Mouse (Mus musculus): Measurements from ENCODE around the gene Krtap28-10. TPM values are rescaled to one million over a fixed set of nuclear protein-coding genes. Genes with fewer than 3 reads are reported as not detected.
A peak's percentile ranks its signal among the peaks of the same experiment; 100 is the strongest.

Krtap28-10 gene
- total RNA-seq (2021) = not detected
- long read RNA-seq, experiment 1 = 0 reads
- long read RNA-seq, experiment 2 = 0 reads

DNA sequence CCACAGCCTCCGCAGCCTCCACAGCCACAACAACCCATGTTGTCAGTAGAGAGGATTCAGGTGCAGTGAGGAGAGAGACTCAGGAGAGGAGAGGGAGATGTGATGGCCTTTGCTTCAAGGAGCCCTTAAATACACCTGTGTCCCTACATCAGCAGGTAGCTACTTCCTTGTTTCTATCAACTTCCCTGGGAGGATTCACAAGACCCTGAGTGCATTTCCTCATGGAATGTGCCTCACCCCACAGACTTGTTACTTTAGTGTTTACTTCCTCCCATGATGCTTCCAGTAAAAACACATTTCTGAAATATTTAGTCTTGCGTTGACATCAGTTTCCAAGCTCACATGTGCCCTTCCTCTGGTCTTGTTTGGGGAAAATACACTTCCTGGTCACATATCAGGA is at the start of gene Krtap28-10:
Gene Krtap28-10 (minus strand): TSS at position 101 of the 400 bp plus-strand sequence.
- DNase-seq = no peak

DNA sequence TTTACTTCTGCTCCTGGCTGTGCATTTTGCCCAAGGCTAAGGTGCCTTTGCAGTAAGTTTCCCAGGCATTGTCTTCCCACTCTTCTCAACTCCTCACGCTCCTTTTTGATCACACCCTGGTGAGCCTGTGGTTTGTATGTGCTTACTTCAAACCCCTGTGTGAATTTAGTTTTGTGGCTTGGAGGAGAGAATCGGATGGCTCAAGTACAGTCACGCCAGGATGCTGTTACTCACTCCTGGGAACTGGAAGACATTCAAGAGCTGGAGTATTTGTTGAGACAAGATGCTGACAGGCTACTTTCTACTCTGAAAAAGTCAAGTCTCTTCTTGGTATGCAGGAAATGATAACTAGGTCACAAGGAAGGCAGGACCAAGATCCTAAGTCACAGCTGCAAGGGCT is 49.0 kb upstream of the Krtap28-10 start:
- DNase-seq = no peak

DNA sequence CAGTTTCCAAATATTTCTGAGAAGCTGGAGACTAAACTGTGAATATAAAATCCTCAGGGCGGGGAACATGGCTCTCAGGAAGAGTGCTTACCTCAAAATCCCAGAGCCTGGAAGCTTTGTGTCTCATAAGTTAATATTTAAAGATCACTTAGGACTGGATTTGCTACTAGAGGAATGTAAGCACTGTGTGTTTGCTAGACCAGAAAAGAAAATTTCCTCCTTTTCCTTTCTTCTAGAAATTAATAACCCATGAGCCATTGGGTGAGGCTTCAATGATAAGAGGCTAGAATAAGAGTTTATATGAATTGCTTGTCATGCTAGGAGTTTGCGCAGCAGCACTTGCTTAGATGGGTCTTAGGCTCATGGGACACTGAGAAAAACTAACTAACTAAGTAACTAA is 42.5 kb upstream of the Krtap28-10 start:
- no peak for DNase-seq

DNA sequence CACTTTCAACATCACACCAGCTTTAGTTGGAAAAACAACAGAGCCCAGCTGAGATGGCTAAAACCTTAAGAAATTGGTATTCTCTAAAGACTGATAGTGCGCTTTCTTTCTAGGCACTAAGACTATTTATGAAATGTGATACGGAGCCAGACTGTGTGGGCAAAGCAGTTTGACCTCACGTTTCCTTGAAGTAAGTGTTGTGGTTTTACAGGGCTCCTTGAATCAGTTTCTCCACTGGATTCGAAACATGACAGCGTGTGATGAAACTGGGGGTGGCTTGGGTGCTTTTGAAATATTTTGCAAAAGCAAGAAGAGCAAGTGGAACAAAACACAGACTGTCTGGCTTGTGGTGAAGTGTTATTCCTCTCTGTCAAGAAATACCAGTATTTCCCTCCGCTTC is 34.7 kb upstream of the Krtap28-10 start:
- no peak for DNase-seq

DNA sequence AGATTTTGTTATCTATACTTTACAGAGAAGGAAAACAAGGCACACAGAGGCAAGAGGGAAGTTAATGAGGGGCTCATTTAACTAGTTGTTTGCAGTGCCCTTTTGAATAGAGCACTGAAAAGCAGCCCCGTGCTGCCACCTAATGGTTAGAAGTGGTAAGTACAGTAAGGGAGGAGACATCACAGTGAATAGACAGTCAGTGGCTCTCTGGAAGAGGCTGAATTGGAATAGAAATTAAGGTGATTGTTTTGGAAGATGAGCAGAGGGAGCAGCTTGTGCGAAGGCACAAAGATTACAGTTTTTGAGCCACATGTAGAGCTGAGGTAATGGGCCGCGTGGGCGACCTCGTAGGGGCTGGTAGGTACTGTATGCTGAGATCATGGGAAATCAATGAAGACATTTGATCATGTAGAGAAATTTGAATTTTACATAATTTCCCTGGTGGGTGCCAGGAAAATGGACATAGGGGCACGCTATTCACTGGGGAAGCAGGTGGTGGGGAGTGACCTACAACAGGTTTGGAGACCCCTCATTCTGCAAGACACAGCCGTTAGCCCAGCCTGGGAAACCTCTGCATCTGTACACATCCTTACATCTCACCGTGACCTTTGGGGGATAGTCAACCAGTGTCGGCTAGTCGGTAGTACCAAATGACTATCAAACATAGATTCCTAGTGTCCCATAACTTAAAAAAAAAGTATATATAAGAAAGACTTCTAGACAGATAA is 34.1 kb upstream of the Krtap28-10 start:
- DNase-seq = peak in 1 of 2 experiments; percentile 30

DNA sequence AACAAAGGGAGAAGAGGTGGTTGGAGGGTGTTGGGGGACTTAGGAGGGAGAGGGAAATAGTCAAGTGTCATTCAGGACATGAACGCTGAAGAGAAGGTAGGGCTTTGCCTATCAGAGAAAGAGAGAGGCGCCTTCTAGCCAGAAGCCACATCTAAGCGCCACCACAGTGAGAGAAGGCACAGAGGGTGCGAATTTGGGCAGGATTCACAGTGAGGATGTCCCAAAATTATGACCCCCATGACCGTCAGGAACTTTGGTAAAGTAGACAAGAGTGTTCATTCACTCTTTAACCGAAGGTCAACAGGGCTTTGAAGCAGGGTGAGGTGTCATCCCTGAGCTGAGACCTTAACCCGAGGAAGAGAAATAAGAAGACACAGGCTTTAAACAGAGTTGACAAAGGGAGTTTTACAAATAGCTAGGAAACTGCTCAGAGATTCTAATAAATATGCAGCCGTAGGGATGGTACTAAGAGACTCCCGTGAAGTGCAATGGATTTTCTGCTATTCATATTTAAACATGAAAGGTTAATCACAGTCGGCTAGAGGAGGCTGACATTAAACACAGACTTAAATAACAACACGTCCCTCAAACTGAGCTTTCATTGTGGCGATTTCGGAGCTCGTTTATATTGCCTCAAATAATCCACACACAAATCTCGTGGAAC is 33.4 kb upstream of the Krtap28-10 start:
- no peak for DNase-seq

DNA sequence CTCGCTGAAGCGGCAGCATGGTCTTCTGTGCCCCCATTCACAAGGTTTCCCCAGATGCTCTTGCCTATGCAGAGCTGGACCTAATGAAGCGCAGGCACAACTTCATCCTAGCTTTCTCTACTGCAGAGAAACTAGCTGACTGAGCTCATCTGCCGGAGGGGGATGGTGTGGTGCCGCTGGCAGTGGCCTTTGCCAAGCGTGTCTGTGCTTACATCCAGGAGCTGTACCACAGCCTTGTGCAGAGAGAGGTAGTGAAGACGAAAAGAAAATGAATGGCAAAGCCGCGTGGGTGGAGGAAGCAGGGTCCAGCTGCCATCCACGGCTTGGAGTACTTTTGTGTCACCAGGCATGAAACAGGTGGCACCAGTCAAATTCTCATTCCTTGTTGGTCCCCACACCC is 24.9 kb upstream of the Krtap28-10 start:
- DNase-seq = no peak

DNA sequence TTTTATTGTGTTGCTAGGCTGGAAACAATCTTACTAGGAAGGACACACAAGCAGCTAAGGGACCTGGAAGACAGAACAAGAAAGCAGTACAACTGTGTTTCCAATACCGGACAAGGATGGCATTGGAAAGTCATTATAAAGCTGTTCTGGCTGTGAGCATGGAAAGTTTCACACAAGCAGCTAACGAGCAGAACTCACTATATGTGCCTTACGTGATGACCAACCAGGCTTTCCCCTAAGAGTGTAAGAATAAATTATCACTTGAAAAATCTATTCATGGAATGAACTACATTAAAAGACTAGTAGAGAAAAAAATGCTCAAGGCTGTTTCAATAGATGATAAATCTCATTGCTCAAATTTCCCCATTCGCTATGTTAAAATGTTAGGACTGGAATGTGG is 24.3 kb upstream of the Krtap28-10 start:
- DNase-seq = no peak

DNA sequence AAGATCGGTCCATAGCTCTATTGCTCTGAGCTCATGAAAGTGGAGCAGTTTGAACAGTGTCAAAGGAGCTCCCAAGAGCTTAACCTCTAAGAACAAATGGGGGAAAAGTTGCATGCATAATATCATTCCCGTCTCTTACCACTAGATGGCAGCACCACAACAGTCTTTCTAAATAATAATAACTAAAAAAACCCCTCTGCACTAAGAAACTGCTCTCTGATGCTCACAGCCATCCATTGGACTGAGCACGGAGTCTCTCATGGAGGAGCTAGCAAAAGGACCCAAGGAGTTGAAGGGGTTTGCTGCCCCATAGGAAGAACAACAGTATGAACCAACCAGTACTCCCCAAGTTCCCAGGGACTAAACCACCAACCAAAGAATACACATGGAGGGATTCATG is 22.6 kb upstream of the Krtap28-10 start:
- peak in 1 of 2 experiments; percentile 41 for DNase-seq

DNA sequence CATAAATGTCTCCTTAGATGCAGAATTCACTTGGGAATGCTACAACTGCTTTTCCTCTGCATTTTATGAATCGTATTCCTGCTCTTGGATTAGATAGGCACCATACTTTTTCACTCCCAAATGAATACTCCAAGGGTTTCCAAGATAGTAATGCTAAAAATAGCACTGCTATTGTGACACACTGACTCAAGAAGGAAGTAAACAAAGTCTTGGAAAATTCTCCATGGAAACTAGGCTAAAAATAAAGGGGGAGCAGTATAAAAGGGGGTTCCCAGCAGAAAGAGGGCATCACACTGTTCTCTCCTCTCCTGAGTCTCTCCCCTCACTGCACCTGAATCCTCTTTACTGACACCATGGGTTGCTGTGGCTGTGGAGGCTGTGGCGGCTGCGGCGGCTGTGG is 18.4 kb upstream of the Krtap28-10 start, which contains the start of gene Krtap28-13:
Gene Krtap28-13 (plus strand): TSS at position 288 of the 400 bp plus-strand sequence.
- DNase-seq = no peak

DNA sequence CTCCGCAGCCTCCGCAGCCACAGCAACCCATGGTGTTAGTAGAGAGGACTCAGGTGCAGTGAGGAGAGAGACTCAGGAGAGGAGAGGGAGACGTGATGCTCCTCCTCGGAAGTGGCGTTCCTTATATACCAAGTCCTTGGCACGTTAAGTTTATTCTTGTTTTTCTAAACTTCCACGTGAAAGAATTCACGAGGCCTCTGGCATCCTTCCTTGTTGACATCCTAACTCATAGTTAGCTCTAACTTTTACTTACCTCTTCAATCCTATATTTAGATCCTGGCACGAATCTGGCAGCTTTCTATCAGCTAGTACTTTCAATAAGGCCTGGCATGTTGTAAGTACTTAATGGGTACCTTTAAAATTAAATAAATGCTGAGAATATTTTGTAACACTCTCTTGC is 17.0 kb upstream of the Krtap28-10 start, which contains the start of gene A030005K14Rik:
Gene A030005K14Rik (minus strand): TSS at position 101 of the 400 bp plus-strand sequence.
- no peak for DNase-seq

DNA sequence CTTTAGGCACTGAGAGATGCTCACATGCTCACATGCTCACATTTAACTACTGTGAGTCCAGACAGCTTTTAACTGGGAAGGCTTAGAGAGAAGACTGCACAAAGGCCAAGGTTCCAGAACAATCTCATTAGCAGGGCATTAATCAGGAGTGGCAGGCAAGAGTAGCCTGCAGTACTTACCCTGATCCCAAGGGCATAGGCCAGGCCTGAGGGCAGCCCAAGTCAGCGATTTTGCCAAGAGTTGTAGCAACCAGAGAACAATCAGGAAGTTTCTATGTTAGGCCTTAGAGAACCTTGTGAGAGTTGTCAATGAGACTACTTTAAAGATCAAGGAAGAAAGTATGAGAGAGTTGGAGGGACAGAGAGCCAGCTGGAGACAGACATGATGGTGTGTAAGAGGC is 16.2 kb upstream of the Krtap28-10 start:
- DNase-seq = no peak

DNA sequence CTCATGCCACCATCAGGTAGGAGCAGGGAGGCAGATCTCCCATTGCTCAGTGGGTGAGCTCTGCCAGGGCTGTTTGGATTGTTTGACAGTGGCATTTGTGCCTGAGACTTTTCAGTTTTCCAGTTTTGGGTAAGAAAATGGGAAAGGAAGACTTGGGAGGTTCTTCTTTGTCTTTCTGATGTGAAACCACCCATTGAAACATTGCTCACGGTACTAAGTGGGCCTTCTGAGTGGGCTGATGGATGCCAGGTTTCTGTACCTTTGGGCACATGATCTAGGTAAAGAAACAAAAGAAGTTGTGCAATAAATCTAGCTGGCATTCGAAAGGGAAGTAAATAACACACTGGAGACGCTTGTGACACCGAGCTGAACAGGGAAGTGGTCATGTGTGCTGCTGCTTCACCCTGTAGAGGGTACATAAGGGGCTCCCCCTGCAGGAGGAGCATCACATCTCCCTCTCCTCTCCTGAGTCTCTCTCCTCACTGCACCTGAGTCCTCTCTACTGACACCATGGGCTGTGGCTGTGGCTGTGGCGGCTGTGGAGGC is 2.7 kb upstream of the Krtap28-10 start, which contains the start of gene Gm47969:
Gene Gm47969 (plus strand): TSS at position 51 of the 546 bp plus-strand sequence.
- DNase-seq = no peak

DNA sequence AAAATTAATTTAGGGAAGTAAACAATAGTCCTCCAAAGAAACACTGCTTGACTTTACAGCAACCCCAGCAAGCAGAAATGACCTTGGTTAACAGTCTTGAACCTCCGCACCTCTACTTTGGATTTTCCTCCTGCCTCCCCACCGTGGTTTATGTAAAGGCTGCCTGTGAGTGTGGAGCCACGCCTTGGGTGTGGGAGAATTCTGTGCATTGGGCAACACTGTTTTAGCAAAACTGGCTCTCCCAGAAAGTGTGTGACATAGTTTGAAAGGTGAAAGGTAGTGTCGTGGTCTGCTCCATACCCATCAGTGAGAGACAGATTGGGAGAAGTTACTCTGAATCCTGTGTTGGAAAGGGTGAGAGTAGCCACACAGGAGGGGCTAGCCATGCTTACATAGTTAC is 3.2 kb downstream of the Krtap28-10 start:
- no peak for DNase-seq

DNA sequence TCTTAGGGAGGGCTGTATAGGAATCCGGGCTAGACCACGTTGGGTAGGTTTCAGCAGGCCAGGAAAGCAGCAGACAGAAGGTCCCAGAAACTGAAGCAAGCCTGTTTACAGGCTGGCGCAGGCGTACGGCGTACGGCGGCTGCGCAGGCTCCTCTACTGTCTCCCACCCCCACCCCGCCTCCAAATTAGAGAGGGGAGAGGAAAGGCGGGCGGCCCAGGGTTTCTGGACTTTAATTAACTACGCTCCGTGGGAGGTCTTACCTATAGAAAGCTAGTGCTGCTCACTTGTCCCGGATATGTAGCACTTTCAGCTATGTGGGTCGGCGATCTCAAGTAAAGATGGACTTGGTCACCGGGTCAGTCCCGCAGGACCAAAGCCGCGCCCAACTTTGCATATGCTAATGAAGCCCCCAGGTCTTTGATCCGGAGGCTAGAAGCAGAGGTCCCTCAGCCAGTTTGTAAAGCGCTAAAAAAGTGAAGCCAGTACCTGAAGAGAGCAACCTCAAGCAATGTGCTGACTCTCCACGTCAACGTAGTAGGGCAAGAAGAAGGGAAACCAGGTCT is 4.1 kb downstream of the Krtap28-10 start, which contains the start of gene Slc19a3:
Gene Slc19a3 (minus strand): TSS at position 340 of the 564 bp plus-strand sequence.
- peak; percentile 24 to 51 for DNase-seq

DNA sequence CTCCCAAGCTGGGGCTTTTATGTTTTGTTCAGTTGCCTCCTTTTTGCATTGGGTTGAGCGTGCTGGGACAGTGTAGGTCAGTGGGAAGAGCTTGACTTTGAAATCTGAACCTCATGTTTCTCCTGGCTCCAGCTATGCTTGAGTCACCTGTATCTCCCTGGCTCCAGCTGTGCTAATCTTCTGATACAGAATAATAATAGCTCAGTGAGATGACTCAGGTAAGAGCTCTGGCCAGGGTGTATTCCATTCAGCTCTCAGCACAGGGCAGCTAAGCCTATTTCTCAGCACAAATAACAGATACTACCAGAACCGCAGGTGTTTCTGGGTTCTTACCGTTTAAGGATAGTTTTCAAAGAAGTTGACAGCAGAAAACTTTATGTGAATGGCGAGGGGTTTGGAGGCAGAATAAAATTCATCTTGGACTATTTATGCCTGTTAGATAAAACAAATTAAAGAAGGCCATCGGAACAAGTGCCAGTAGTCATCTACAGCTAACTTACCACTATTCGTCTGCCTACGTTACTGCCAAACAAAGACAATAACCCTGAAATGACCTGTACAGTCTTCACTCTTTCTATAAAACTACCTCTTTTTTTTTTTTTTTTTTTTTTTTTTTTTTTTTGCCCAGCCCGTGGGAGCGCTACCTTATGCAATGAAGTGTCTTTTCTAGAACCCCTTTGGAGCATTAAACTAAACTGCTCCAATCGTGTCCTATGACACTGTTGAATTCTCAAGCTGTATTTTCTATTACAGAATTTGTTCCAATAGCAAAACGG is 5.2 kb downstream of the Krtap28-10 start:
- no peak for DNase-seq

DNA sequence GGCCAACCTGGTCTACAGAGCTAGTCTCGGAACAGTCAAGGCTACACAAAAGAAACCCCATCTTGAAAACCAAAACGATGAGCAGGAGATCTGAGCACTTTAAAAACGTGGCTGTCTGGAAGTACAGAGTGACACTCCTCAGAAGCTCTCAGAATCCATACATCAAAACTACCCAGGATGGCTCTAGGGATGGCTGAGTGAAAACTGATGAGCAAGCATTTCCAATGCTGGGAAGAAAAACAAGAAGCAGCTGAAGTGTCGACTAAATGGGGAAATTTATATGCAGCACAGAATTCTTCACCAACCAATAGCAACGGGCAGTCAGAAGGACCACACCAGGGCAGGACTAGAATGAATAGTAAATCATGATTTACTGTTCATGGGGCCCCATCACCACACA is 7.8 kb downstream of the Krtap28-10 start:
- DNase-seq = no peak

DNA sequence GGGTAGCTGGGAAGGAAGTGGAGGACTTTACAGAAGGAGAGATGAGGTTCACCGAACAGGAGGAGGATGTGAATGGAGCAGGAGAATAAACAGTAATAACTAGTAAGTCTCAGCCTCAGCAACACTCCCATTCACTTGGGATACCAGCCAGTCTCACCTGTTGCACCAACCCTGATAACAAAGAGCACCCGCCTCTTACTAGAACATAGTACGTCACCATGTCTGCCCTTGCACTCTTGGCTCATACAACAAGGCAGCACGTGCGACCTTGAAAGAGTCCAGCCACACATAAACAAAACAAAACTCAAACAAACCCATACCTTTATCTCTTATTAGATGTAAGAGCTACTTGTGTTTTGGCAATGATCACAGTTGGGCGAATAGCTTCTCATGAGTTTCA is 9.8 kb downstream of the Krtap28-10 start:
- DNase-seq = no peak

DNA sequence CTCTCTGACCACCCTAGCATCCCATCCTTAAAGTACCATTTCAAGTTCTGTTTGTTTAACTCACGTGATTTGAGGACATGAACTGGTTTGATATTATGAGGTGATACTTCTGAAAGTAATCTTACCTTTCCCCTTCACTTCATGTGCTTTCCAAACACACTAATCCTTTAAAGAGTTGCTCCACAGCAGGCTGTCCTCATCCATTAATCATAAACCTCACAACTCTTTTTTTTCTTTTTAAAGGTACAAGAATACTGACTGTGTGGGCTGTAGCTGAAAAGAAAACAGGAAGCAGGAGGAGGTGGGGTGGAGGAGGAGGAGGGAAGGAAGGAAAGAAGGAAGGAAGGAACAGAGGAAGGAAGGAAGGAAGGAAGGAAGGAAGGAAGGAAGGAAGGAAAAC is 10.3 kb downstream of the Krtap28-10 start:
- no peak for DNase-seq

DNA sequence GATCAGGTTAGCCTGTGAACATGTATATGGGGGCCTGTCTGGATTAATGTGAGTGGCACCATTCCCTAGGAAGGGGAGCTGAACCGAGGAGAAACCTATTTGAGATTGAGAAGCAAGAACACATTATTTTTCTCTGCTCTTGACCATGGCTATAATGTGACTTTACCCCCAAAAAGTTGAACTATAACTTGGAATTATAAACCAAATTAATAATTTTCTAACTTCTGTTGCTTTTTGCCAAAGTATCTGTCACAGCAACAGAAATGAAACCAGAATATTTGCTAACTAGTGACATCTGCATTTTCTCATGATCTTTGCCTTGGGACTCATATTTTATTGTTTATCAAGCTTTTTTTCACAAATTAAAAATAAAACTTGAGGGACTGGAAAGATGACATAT is 25.7 kb downstream of the Krtap28-10 start:
- DNase-seq = no peak

DNA sequence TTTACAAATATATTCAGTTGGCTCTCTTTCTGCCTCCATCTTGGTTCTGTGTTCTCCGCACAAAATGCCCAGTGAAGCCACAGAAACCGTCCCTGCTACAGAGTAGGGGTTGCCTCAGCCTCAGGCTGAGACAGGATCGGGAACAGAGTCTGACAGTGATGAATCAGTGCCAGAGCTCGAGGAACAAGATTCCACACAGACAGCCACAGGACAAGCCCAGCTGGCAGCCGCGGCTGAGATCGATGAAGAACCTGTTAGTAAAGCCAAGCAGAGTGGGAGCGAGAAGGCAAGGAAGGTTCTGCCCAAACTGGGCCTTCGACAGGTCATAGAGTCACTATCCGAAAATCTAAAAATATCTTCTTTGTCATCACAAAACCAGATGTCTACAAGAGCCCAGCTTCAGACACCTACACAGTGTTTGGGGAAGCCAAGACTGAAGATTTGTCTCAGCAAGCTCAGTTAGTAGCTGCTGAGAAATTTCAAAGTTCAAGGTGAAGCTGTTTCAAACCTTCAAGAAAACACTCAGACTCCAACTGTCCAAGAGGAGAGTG is 26.9 kb downstream of the Krtap28-10 start:
- no peak for DNase-seq

DNA sequence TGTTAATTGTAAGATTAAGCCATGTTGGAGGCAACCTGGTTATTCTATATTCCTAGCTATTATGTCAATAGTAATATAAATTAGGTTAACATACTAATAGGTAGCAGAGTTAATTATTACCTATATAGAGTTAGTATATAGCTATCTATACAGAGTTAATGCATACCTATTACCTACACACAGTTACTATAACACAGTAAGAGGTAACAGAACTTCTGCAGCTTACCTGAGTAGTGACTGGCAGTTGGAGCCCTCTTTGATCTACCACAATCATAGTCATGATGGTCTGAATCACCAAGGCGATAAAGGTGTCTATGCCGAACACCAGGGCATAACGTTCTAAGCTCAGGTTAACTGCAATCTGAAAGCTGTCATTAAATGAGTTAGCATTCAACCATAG is 27.8 kb downstream of the Krtap28-10 start:
- no peak for DNase-seq
